Mouse (Mus musculus) kidney, postnatal 4 days (tissue): ENCODE results near the gene Dek.

Experiments used
- DNase-seq, 2 experiments: peaks; one replicate each; pipeline ENCODE4 v3.0.0; 2021; ENCODE audit warnings: mixed read lengths in 2 of 2

The Dek gene

DNA sequence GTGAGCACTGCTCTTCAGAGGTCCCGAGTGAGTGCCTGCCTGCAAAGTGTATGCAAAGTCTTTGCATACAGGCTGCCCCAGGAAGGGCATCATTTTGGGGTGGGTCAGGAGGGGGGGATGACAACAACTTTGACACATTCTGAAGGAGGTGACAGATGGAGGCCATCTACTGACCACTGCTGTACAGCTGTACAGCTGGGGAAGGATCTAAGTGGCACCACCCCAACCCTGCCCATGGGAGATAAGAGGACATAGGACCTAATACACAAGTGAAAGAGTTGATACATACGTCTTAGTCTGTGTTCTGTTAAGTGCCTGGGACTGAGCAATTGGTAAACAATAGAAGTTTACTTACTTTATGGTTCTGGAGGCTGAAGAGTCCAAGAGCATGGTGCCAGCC, 3.2 kb upstream of the Dek start:
- no peak for DNase-seq

DNA sequence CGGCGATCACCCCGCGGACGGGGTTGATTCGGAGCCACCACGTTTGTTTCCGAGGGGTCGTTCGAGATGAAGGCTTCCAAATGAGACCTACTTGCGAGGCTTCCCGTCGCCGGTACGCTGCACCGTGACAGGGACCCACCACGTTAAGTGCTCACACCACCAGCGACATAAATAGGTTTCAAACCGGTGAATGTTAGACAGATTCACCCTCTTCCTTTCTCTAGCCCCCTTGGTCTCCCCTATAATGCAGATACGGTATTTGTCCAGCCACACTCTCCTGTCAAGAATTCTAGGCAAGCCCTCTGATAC, 533 bp upstream of the Dek start:
- DNase-seq = no peak

DNA sequence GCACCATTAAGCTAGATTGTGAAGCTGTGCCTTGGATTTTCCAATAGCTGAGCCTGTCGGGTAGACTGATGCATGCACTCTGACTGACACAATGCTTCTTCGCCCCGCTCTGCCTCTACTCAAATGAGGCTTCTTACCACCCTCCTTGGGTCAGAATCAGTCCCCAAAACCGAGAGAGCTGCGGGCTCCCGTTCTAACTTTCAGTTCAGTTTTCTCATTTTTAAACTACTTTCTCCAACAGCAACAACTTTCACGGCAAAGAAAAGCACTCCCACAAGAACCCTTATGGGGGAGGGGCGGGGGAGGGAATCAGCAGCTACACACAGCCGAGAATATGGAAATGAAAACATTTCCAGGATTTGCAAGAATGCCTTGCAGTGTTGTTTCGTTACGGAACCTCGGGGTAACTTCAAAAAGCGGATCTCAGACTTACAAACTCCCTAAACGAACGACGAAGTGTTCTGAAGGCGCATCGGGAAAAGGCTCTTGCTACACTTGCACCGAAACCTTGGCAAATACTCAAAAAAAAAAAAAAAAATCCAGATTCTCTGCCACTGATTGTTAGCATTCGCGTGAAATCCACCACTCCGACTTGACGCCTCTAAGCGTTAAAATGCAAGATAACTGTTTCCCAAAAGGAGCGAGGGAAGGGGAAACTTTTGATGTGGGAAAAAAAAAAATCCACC, 1.0 kb downstream of the Dek start:
- DNase-seq = peak; percentile 70 to 80

DNA sequence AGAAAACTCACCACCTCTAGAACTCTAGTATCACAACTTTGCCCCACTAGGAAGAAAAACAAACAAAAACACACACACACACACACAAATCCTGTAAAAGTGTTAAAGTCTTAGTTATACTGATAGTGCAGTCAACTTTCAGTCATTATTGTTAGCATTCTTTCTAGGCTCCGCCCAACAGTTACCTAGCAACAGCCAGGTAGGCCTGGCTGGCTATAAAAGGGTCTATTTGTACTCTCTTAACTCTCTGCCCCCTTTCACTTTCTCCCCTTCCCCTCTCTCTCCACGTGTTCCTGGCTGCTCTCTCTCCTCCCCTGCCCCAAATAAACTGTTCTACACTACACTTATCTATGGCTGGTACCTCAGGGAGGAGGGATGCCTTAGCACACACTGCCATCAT, 1.9 kb downstream of the Dek start:
- DNase-seq = peak; percentile 15 to 18

DNA sequence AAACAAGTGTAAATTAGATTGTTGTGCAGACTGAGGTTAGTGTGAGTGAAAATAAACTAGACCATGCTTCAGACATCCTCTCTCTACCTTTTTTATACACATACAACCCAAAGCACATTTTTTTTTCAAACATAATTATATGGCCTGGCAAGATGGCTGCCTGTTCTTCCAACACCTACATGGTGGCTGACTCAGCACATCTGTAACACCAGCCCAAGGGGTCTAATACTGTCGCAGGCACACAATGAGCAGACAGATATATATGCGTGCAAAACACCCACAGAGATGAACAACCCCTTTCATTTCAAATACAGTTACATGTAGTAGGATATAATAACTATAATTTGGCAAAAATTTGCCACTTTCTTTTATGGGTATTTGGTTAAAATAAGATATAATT, 5.4 kb downstream of the Dek start:
- no peak for DNase-seq

DNA sequence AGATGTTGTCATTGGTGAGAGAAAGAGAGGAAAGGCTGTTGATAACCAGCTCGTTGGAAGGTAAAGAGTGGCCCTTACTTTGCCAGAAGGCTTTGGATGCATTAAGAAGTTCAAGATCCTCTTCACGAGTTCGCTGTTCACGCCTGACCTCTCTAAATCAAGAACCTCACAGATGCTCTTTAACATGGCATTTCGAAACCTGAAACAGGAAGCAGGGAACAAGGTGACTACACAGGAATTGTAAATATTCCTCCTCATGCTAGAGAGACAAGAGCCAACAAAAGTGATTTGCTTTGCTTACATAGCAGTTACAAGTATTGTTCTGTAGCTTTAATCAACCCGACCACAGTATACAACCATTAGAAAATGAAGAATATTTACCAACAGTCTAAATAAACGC, 6.7 kb downstream of the Dek start:
- no peak for DNase-seq

DNA sequence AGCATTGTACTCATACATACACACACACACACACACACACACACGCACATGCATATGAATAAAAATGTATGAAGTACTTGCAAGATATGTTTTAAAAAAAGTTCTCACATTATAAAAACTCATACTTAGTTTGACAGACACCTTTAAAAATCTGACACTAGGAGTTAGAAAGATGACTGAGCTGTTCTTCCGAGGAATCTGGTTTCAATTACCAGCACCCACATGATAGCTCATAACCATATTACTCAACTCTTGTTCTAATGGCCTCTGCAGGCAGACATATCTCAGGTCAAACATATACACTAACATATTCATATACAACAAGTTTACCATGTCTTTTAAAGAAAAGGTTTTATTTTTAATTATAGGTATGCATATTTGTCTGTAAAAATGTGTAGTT, 9.4 kb downstream of the Dek start:
- DNase-seq = no peak

DNA sequence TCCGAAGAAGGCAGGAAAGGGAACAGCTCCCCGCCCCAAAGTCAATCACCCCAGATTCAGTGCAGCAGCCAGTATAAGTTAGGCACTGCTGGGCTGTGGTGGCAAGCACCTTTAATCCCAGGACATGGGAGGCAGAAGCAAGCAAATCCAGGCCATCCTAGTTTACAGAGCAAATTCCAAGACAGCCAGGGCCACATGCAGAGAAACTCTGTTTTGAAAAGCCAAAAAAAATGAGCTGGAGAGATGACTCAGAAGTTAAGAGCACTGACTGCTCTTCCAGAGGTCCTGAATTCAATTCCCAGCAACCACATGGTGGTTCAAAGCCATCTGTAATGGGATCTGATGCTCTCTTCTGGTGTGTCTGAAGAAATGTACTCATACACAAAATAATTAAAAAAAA, 12.2 kb downstream of the Dek start:
- no peak for DNase-seq

DNA sequence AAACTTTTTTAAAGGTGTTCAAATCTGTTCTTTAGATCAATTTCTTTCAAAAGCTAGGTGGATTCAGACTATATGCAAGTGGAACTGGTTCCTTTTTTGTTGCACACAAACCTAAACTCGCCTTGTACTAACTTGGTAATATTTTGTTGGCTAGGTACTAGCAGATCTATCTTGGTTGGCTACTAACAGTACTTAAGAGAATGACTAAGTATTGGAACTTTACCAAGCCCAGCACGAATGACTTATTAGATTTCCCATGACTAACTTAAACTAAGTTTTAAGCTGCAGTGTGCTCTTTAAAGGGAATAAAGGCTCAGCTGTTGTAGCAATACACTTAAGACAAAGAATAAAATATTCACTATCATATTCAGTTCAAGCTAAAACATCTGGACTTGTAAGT, 16.7 kb downstream of the Dek start:
- DNase-seq = no peak

DNA sequence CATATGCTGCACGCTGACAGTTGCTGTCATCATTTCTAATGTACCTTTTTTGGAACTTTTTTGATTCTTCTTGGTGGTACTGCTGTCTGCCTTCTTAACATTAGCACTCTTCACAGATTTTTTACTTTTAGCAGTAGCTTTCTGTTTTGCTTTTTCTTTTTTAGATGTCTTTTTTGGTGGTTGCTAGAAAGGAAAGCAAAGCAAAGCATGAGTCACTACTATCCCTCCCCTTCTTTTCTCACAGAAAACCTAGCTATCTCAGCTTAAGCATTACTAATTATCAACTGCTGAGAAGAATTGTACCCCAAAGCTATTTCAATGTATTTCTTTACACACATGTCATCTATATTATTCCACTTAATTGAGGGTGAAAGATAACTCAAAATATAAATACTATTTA, 17.6 kb downstream of the Dek start:
- no peak for DNase-seq

DNA sequence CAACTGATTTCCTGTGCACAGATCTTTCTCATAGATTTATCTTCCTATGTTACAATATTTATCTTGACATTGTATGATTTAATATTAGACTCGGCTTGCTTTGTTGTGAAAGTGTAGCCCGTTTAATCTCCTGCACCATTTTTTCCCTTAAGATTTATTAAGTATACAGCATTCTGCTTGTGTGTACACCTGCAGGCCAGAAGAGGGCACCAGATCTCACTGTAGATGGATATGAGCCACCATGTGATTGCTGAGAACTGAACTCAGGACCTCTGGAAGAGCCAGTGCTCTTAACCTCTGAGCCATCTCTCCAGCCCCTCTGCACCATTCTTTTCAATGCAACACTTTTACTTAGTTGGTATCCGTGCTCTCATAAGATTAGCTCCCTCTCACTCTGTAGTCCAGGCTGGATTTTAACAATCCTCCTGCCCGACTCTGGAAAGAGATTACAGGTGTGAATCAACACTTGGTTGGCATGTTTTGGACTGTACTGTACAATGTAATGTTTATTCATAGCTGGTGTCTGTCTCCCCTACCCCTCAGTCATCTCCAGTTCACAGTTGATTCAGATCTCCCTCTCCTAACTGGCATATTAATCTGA, 25.0 kb downstream of the Dek start:
- no peak for DNase-seq

DNA sequence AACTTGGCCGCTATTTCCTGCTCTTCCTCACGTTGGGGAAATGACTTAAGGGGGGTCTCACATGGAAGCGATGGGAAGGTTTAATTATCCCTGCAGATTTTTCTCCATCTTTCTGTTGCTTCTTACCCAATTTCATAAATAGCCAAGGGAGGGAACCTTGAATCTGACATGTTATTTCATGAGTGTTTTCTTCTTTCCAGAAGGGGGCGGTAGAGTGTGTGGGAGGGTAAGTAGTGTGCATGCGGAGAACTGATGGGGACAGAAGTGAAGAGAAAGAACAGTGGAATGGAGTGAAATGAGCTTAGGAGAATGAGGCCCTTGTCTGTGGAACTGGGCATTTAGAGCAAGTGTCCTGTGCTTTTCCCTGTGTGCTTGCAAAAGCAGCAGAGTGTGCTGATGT, 27.2 kb downstream of the Dek start:
- DNase-seq = no peak

DNA sequence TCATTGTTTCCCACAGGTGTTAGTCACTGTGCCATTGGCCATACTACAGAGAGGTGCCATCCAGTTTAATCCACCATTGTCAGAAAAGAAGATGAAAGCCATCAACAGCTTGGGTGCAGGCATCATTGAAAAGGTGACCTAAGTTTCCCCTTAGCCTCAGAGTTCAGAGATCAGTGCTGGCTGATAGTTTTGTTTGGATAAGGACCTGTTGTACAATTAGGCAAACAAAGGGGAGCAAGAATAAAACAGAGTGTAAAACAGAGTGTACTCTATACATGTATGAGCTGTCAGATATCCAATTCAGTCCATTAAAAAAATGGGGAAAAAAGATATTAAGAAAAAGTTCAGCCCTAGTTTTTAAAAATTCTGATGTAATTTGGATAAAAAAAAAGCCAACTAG, 28.6 kb downstream of the Dek start:
- no peak for DNase-seq

DNA sequence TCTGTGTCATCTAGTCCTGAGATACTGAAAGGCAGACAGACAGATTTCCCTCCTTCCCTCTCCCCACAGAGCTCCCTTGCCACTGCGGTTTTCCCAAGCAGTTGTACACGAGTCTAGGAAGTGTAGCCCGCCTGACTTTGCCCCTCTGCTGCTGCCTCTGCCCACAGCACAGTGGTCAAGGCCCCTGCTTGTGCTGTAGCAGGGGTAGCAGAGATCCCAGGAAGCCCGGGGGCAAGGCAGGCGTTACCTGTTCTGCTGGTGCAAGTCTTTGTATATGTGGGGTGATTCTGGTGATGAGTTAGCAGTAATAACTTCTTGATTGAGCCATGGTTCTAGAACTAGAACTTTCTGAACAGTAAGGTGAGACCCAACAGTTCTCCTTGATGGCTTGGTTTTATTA, 29.8 kb downstream of the Dek start:
- DNase-seq = no peak

DNA sequence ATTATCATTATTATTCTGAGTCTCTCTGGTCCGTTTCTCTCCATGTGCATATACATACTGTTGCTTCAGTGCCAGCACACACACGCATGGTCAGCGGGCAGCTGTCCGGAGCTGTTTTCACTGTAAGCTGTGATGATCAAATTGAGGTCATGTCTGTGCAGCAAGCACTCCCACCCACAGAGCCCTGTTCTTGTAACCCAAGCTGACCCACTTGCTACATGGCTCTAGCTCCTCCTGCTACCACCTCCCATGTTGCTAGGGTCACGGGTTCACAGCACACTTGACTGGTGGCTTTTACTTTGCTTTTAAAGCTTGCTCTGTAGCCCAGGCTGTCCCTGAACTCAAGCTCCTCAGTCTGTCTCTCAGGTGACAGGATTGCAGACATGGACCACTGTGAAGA, 33.5 kb downstream of the Dek start:
- no peak for DNase-seq

DNA sequence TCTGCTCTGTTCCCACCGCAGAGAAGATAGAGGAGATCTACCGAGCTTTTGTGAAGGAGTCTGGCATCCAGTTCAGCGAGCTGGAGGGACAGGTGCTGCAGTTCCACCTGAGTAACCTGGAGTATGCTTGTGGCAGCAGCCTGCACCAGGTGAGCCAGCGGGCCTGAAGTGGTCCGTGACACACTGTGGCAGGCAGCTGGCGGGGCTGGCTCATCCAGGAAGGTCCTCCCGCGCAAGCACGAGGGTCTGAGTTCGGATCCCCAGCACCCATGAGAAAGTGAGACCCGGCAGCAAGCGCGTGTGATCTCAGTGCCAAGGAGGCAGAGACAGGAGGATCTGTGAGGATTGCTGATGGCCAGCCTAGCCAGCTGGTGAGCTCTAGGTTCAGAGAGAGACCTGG, 34.1 kb downstream of the Dek start:
- DNase-seq = no peak

DNA sequence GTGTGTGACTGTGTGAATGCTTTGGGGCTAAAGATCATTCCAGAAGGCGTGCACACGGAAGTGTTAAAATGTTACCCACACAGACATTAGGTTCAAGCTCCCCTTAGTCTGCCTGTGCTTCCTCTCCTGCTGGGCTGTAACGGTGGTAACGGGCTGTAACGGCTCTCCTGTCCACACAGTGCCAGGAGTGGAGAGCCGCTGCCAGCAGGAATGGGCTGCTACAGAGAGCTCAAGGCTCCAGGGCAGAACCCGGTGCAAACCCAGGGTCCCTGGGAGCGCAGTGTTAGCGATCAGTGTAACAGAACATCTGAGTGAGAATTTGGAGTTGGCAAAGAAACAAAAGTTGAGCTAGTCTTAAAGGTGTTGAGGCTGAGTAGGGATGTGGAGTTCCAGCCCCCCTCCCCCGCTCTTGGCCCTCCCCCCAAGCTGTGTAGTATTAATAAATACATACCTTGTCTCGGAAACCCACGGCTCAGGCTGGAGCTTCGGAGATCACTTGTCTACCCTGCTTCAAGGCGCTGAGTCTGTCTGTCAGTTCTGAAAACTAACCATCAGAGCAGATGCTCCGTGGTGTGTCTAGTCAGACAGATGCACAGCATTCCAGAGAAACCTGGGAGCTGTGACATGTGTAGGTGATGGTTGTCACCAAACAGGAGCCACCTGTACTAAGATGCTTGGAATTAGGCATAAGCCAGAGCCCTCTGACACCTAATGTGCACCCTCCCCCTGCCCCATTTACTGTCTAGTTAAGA, 35.5 kb downstream of the Dek start:
- peak in 1 of 2 experiments; percentile 9 for DNase-seq

DNA sequence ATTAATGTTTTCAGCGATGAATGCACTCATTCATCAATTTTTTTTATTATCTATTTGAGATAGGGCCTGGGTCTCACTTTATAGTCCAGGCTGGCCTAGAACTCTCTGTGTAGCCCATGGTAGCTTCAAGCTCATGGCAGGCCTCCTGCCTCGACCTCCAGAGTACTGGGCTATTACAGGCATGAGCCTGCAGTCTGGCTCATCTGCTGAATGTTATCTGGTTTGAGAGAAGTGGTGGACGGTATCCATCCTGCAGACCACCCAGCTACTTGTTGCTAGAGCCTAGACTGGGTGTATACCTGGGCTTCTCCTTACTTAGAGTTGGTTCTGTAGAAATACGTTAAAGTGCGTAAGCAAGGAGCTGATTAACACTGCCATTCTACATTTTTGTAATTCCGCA, 39.0 kb downstream of the Dek start:
- no peak for DNase-seq

DNA sequence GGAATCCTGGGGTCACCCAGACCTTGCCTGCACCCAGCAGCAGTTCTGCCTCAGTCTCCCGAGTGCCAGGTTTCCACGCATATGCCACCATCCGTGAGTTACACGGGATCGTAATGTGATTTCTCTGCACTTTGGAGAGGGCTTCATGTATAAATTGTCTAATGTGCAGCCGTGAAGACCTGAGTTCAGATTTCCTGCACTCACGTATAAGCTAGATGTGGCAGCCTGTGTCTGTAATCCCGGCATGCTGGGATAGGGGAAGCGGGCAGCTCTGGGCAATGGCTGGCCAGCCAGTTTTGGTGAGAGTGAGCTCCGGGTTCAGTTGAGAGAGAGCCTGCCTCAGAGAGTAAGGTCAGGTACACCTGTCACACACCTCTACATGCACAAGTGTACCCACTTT, 39.5 kb downstream of the Dek start:
- DNase-seq = no peak

DNA sequence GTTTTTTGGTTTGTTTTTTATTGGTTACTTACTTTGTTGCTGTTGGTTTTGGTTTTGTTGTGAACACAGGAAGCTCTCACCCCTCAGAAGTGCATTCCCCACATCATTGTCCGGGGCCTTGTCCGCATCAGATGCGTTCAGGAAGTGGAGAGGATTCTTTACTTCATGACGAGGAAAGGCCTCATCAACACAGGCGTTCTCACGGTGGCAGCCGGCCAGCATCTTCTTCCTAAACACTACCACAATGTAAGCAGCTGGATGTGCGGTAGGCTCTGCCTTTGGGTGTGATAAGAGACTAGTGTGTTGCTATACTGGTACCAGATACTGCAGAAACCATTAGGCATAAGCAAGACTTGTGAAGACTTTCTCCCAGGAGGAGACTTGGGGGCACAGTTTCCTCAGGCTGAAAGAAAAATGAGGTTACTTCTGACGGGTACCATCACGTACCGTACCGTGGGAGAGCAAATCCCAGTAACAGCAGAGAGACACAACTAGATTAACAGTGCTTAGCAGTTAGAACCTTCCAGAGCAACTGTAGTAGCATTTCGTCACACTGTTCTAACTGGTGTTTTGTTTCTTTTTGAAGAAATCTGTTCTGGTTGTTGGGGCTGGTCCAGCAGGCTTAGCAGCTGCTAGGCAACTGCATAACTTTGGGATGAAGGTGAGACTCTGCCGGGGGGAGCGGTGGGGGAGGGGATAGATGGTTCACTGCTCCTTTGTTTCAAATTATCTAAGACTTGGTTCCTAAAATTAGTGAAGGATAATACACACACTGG, 41.8 kb downstream of the Dek start:
- DNase-seq = peak; percentile 36 to 37

DNA sequence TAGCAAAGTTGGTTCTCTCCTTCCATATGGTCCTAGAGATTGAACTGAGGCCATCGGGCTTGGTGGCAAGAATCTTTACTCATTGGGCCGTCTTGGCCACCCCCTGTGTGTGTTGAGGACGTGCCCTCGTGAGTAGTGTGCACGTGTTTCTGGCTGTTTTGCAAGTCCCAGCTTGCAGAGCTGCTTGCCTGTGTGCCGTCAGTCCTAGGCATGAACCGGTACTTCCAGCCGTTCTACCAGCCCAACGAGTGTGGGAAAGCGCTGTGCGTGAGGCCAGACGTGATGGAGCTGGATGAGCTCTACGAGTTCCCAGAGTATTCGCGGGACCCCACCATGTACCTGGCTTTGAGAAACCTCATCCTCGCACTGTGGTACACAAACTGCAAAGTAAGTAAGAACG, 43.2 kb downstream of the Dek start:
- no peak for DNase-seq

DNA sequence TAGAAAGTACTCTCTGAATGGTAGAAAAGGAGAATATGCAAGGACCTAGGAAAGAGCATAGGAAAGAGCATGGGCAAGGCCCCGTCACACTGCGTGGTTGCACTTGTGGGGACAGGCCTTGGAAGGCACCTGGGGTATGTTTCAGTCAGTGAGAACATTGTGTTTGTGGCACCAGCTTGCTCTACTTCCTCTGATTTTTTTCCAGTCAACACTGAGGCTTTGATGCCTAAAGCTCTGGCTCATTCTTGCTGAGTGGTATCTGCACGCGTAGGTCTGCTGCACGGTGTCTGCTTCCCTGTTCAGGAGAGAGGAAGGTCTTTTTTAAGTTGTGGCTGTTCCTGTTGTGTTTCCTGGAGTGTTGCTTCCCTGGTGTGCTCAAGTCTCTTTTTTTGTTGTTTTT, 49.2 kb downstream of the Dek start:
- DNase-seq = no peak

DNA sequence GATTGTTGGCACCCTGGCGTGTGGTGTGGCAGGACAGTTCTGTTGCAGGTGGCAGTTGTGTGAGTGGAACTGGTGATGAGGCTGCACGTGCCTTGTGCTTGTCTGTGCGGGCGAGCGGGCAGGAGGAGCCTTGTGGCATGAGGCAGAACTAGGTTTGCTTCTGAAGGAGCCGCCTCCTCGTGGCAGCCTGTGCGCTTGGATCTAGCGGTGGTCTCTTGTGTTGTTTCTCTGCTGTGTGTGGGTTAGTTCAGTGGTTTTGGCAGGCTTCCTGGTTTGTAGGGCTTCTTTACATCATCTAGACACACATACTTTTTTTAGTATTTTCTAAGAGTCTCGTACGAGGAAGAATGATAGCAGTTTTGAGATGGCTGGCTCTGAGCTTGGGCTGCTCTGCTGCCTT, 49.9 kb downstream of the Dek start:
- DNase-seq = no peak

DNA sequence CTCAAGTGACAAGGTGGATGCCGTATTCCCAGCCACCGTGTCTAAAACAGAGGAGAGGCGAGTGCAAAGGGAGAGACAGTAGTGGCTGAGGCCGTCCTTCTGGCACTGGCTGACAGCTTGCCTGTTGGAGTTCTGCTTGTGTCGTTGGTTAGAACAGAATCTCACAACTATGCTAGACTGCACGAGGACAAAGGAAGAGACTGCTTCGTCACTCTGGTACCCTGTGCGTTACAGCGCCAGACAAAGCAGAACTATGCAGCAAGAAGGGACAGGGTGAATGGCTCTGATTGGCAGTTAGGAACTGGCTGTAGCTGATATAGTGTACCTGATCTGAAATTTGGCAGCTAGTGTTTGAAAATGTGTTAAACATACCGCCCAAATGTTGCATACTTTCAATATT, 52.0 kb downstream of the Dek start:
- no peak for DNase-seq
